Mouse (Mus musculus): ENCODE data around the gene Smg1.

- TF ChIP-seq POLR2A (IDR thresholded peaks at IDR 0.05; ENCODE audit: control insufficient read depth, low read depth, low read length) (no peak), CTCF (IDR thresholded peaks at IDR 0.05; ENCODE audit: control insufficient read depth, insufficient read depth, insufficient replicate concordance, low read depth, low read length) (no peak)
These were observed 9.2 kb downstream of the Smg1 start for GRCm38 (mm10) chr7:118234236-118234635.

All from testis, adult 2 months (tissue).